Mouse (Mus musculus): Measurements from ENCODE around the gene Pth1r.

- TF ChIP-seq MEF2A (IDR thresholded peaks at IDR 0.05; ENCODE audit: extremely low read depth, insufficient replicate concordance, low read depth, low read length, poor library complexity, severe bottlenecking) (no peak), HCFC1 (IDR thresholded peaks at IDR 0.05; ENCODE audit: low read depth, low read length) (no peak), ZC3H11A (IDR thresholded peaks at IDR 0.05; ENCODE audit: low read depth, low read length) (no peak), CTCF (IDR thresholded peaks at IDR 0.05 in 2 of 3, conservative IDR thresholded peaks at IDR 0.05 in 1 of 3; ENCODE audit: control insufficient read depth in 1 of 3, insufficient read depth in 1 of 3, low read depth in 2 of 3, low read length in 3 of 3, poor library complexity in 1 of 3, severe bottlenecking in 1 of 3) (no peak)
Measured at GRCm38 (mm10) chr9:110687061-110687460, 59.9 kb downstream of the Pth1r start.
